Mouse (Mus musculus): ENCODE measurements around the gene Stx1a.
A peak's percentile ranks its signal among the peaks of the same experiment; 100 is the strongest.
"Not testable (repeated sequence)": the region's sequence is repeated elsewhere in the genome, so short reads cannot be mapped to it uniquely, and the experiment has no call there.

The Stx1a gene

GRCm38 (mm10) chr5:135040777-135041176, 17.5 kb downstream of the Stx1a start:
- no peak for DNase-seq (ENCODE audit: low spot score)

- no peak for DNase-seq (ENCODE audit: low spot score)
Measured at GRCm38 (mm10) chr5:135042105-135042788, 19.0 kb downstream of the Stx1a start.

GRCm38 (mm10) chr5:135044575-135044974, 21.3 kb downstream of the Stx1a start:
- no peak for DNase-seq (ENCODE audit: low spot score)

- no peak for DNase-seq (ENCODE audit: low spot score)
Measured at GRCm38 (mm10) chr5:135048539-135048938, 25.3 kb downstream of the Stx1a start.

GRCm38 (mm10) chr5:135049268-135049667, 26.0 kb downstream of the Stx1a start:
- not testable (repeated sequence) for DNase-seq (ENCODE audit: low spot score)

GRCm38 (mm10) chr5:135053356-135053755, 30.1 kb downstream of the Stx1a start:
- no peak for DNase-seq (ENCODE audit: low spot score)

- DNase-seq (ENCODE audit: low spot score), result peak; percentile 94
Measured at GRCm38 (mm10) chr5:135063629-135064381, 40.5 kb downstream of the Stx1a start, which contains the start of gene Dnajc30. TSS of gene Dnajc30 (plus strand) at chr5:135064202.

GRCm38 (mm10) chr5:135064382-135064766, 41.1 kb downstream of the Stx1a start:
- DNase-seq (ENCODE audit: low spot score), result no peak

GRCm38 (mm10) chr5:135064909-135065446, 41.7 kb downstream of the Stx1a start, which contains the start of gene Bud23:
TSS of gene Bud23 (minus strand) at chr5:135064959.
- not testable (repeated sequence) for DNase-seq (ENCODE audit: low spot score)

GRCm38 (mm10) chr5:135066008-135066407, 42.7 kb downstream of the Stx1a start:
- no peak for DNase-seq (ENCODE audit: low spot score)

- no peak for DNase-seq (ENCODE audit: low spot score)
Measured at GRCm38 (mm10) chr5:135070448-135070847, 47.2 kb downstream of the Stx1a start.

GRCm38 (mm10) chr5:135072061-135072460, 48.8 kb downstream of the Stx1a start:
- DNase-seq (ENCODE audit: low spot score), result no peak

GRCm38 (mm10) chr5:135072720-135073119, 49.4 kb downstream of the Stx1a start:
- DNase-seq (ENCODE audit: low spot score), result no peak

- no peak for DNase-seq (ENCODE audit: low spot score)
Measured at GRCm38 (mm10) chr5:135073349-135074150, 50.3 kb downstream of the Stx1a start.

GRCm38 (mm10) chr5:135075655-135076054, 52.4 kb downstream of the Stx1a start:
- no peak for DNase-seq (ENCODE audit: low spot score)

- no peak for DNase-seq (ENCODE audit: low spot score)
Measured at GRCm38 (mm10) chr5:135076368-135076767, 53.1 kb downstream of the Stx1a start.

- DNase-seq (ENCODE audit: low spot score), result no peak
Measured at GRCm38 (mm10) chr5:135076931-135077505, 53.7 kb downstream of the Stx1a start.

GRCm38 (mm10) chr5:135077564-135078481, 54.5 kb downstream of the Stx1a start, which contains the start of gene Vps37d:
TSS of gene Vps37d (minus strand) at chr5:135078266.
- peak; percentile 84 for DNase-seq (ENCODE audit: low spot score)

- DNase-seq (ENCODE audit: low spot score), result no peak
Measured at GRCm38 (mm10) chr5:135078482-135078810, 55.2 kb downstream of the Stx1a start.

GRCm38 (mm10) chr5:135079578-135079977, 56.3 kb downstream of the Stx1a start:
- DNase-seq (ENCODE audit: low spot score), result no peak

GRCm38 (mm10) chr5:135080539-135080938, 57.3 kb downstream of the Stx1a start:
- no peak for DNase-seq (ENCODE audit: low spot score)
